Mouse (Mus musculus): ENCODE measurements around the gene Foxp1.

The Foxp1 gene

DNA sequence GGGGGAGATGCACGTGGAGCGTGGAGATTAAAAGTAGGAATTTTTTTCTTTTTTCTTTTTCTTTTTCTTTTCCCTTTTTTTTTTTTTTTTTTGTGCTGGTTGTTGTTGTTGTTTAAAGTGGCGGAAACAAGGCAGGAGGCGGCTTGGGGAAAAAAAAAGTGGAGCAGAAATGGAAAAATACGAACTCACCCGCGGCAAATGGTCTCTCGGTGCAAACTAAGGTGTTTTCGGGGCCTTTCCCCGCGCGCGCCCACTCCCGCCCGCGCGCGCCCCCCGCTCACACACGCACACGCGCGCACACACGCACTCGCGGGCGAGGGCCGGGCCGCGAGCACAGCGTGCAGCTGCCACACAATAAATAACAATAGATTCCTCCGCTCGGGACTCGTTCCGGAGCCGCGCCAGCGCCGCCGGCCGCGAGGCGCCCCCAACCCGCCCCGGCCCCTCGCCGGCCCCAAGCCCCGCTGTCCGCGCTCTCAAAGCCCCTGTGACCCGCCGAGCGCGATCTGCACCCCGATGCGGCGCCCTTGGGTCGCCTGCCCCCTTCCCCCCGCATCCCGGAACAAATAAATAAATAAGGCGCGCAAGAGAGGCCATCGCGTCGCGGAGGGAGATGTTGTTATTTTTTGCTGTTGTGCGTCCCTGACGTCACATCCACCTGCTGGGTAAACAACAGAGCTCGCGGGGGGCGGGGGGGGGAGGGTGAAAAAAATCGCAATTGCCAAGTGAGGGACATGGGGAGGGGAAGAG lies at the start of gene Foxp1:
Foxp1 (minus strand) TSS at position 363 of the 750 bp plus-strand sequence.
- in situ Hi-C loops (cut with MboI, MseI): loop anchor here (10.0 kb wide), 1 partner anchor 488 kb away; no protein-coding TSS in a partner anchor

DNA sequence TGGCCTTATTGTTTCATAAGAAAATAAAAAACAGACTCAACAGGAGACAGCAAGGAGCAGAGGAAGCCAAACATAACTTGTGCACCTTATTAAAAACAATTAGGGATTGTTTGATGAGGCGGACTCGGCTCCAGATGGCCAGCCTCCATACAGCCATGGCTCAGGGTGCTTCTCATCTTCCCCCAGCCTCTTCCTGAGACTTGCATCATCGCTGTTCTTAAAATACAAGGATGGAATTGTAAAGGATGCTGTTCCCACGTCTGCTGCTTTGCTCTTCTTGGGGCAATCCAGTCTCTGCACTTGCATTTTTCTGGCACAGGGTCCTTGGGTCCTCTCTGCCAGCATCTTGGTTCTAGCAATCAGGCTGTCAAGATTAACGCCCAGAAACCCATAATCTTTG lies 49.5 kb upstream of the Foxp1 start:
- in situ Hi-C loops (cut with MboI, MseI): no loop called here

DNA sequence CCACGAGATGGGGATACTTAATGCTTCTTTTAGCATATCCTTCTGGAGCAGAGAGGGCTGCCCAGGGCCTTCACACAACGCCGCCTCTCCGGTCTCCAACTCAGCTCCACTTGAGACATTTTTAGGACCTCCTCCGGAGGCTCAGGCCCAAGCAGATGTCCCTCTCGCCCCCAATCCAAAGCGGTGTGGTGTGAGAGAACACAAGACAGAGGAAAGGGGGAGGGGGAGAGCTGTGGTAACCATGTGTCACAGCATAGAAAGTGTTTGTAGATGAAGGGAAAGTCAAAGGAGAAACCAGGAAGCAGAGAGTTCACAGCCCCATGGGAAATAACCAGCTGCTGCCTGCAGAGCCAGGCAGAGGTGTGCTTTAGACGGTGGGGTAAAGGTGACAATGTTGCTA lies 44.4 kb upstream of the Foxp1 start:
- in situ Hi-C loops (cut with MboI, MseI): no loop called here

DNA sequence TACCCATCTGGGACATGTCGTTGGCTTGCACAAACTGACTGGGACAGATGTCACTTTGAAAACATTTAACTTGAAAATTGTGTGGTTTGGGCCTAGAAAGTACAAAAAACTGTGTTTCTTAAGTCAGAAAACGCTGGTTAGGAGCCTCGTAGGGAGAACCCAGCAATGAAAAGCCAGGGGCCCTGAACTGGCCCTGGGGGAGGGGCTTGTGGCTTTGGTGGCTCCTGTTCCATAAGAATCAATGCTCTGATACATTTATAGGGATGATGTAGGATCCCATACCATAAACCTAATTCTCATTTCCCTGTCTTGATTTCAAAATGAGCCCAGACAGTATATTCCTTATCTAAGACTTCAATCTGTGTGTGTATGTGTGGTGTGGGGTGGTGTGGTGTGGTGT lies 42.2 kb upstream of the Foxp1 start:
- in situ Hi-C loops (cut with MboI, MseI): no loop called here

DNA sequence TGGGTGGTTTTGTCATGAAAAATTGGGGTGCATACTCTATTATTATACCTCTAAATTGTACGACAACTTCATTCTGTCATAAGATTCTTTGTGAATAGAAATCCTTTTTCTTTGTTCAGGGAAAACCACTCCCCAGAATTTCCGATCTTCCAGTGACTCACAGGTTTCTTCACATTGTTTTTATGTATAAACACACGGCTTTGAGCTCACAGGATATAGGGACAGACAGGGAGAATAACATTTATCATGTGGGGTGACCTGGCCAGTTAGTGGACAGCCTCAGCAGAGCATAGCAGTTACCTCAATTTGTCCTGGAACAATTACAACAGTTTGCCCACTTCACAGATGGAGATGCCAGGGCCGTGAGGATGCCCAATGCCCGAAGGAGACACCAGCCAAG lies 34.4 kb upstream of the Foxp1 start:
- in situ Hi-C loops (cut with MboI, MseI): no loop called here

DNA sequence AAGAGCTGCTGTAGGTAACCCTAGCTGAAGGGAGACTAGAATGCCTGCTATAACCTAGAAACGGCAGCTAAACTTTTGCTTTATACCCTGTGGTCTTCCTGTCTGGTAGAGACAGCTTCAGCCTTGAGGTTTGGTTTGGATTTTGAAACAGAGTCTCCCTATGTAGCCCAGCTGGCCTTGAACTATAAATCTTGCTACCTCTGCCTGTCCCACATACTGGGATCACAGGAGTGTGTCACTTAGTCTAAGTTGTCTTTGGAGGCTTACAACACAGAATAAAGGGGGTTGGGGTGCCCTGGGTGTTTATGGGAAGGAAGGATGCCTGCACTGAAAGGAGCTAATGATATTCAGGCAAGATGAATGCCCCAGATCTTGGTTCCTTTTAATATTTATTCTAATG lies 30.3 kb upstream of the Foxp1 start:
- in situ Hi-C loops (cut with MboI, MseI): no loop called here

DNA sequence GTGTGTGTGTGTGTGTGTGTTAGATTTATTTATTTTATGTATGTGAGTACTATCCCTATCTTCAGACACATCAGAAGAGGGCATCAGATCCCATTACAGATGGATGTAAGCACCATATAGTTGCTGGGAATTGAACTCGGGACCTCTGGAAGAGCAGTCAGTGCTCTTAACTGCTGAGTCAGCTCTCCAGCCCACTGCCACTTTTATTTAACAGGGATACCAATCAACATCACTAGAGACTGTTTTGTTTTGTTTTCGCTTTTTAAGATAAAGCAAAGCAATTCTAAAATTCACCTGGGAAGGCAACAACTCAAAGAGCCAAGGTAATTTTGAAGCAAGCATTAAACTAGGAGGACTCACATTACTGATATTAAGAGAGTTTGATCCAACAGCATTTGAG lies 23.9 kb upstream of the Foxp1 start:
- in situ Hi-C loops (cut with MboI, MseI): no loop called here

DNA sequence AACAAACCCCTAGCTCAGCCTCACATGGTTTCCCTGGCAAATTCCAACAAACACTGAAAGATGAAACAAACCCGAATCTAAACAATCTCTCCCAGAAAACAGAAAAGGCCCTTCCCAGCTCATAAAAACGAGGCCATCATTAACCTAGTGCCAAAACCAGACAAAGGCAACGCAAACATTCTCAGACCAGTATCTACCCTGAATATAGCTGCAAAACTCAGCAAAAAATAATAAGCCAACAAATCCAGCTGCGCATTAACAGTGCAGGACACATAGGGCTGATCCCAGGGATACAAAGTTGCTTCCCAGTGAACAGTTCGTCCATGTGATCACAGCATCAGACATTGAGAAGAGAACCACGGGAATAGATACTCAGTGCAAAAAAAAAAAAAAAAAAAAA lies 22.9 kb upstream of the Foxp1 start:
- in situ Hi-C loops (cut with MboI, MseI): no loop called here

DNA sequence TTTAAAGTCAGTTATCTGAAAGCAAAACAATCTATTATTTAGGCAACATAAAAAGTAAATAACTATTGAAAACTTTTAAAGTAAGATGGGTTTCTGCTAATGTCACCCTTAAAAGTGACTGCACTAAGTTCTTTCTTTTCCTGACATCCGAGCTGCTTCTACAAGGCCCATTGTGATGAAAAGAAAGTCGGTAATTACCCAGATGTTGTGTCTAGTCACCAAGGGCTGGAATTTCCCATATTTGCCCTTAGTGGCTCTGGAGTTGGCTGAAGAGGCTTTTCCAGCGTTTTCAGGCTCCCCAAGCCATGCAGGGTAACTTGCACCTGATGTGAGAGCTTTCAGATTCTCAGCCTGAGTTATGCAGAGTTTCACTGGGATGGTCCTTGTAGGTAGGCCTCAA lies 18.6 kb upstream of the Foxp1 start:
- in situ Hi-C loops (cut with MboI, MseI): no loop called here

DNA sequence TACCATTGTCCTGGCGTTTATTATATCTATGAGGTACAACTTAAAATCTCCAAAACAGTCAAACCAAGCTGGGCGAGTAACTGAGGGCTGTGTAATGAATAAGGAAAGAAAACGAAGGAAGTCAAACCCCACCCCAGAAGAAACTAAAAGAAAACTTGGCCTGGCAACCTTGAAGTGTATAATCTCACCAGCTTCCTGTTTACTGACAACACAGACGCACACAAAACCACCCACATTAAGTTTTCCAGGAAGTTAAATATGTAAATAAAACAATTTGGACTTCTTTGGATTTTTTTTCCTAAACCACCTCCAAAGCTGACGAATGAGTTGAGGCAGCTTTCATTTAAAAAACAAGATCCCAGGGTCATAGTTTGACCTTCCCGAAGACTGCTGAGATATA lies 18.1 kb upstream of the Foxp1 start:
- in situ Hi-C loops (cut with MboI, MseI): no loop called here

DNA sequence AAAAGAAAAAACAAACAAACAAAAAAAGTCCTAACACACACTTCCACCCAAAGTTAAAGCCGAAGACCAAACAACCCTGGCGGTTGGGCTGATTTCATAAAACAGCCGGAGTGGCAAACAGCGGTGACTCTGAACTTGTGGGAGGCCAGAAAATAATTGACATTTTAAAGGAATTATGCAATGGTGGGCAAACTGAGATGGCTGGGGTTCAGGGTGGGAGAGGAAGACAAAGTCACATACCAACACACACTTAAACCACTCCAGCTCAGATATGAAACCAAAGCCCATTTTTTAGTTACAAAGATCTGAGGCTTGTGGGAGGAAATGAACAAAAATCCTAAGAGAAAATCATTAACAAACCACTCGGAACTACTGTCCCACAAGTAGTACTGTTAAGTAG lies 17.6 kb upstream of the Foxp1 start:
- in situ Hi-C loops (cut with MboI, MseI): no loop called here

DNA sequence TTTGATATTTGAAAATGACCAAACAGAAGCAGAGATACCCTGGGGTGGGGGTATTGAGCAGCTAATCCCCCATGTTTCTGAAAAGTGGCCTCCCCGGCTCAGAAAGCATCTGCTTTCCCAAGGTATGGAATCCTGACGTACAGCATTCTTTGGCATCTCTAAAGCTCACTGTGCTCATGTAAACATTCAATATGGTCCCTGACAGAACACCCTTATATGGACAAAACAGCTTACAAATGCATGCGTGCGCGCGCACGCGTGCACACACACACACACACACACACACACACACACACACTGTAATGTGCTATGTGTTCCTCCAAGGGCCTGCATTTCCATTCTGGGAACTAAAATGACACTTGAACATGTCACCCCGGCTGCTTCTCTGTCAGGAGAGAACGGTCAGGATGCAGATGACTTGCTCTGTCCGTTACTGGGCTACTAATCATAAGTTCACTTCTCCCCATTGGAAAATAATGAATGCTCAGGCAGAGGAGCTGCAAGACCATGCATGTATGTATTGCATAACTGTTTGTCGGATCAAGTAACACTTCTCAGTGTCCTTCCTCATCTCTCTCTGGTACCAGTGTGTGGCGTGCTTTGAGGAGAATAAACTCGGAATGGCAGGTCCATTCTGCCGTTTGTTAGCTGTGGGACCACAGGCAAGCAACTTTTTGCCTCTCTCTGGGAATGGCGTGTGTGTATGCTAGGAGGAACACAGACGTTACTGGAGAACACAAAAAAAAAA lies 15.8 kb upstream of the Foxp1 start:
- in situ Hi-C loops (cut with MboI, MseI): no loop called here

DNA sequence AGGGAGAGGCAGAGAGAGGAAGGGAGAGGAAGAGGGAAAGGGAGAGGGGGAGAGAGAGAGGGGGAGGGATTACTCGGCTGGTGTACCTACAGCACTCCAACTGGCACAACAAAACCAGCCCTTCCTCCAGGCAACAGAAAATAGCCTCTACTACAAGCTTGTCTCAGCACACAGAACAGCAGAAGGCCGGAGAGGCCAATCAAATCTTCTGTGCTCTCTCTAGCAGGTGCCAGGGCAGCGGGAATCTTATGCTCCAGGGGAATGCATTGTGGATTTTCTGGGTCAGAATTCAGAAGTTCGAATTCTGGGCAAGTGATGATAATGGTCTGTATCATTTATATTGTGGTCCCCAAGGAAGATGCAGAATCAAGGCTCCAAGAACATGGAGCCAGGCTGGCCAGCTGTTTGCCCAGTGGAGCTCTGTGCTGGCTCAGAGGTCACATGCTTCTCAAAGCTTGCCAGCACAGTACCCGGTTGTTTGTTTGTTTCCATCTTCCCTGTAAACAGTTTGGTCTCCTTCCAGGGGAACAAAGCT lies 11.8 kb upstream of the Foxp1 start:
- in situ Hi-C loops (cut with MboI, MseI): no loop called here

DNA sequence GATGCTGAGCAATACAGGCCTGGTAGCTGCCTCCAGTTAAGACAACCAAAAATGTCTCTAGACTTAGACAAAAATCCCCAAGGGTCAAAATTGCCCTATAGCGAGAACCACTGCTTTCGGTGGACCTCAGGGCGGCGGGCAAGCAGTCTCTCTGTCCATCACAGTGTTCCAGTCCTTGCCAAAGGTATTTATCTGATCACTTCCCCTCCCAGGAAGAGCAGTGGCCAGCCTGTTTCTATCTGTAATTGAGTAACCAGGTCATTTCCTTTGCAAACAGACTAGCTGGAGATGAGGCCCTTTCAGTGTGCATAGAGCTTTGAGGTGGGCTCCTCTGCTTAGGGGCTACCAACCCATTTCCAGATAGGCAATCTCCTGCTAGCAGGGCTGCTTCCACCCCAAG lies 9.9 kb upstream of the Foxp1 start:
- in situ Hi-C loops (cut with MboI, MseI): no loop called here

DNA sequence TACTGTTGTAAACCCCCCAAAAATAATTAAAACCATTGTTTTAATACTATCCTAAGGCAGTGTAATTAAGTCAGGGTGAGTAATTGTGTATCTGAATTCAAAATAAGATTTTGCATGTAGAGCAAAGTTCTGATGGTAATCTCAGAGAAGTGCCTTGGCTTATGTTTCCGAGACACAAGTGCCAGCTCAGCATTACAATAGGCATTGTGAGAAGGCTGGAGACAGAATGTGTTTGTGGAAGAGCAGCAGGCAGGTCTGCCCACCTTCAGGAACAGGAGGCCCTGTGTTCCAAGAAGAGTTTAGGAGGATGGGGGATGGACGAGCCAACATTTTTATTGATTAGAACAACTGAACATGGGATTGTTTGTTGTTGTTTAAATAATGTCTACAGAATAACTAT lies 6.5 kb upstream of the Foxp1 start:
- in situ Hi-C loops (cut with MboI, MseI): loop anchor here (10.0 kb wide), 1 partner anchor 494 kb away; no protein-coding TSS in a partner anchor

DNA sequence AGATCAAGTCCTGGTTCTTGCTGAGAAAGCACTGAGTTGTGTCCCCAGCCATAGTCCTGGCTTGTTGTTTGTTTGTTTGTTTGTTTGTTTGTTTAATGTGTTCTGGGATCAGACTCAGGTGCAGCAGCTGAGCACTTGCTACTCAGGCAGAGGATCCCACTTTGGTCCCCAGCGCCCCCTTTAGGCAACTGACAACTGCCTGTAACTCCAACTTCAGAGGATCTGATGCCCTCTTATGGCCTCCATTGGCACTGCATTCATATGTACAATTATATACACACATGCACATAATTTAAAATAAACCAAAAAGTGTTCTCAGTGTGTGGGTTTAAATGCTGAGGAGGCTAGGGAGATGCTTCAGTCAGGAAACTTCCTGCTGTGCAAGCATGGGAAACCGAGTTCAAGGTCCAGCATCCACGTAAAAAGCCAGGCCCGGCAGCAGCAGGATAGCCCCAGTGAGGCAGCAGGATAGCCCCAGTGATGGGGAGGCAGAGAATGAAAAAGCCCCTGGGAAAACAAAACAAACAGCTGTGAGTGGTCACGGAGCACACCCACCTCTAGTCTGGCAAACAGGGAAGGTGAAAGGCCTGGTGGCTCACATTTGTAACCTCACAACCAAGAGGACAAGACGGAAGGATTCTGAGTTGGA lies 5.1 kb upstream of the Foxp1 start:
- in situ Hi-C loops (cut with MboI, MseI): loop anchor here (10.0 kb wide), 1 partner anchor 493 kb away; no protein-coding TSS in a partner anchor

DNA sequence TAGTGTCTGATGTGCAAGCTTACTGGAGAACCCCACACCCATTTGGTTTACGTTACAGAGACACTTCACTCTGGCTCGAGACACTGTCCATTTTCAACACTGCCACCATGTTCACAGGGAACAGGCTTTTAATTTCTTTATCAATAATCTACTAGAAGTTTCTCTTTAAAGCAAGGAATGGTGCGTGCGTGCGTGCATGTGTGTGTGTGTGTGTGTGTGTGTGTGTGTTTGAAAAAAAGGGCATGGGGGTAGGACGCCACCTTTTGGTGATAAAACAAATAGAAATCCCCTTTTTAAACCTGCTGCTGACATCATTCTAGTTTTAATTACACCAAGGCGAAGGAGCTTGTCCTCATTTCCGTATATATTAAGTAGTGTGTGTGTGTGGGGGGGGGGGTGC lies 2.8 kb upstream of the Foxp1 start:
- in situ Hi-C loops (cut with MboI, MseI): loop anchor here (10.0 kb wide), 1 partner anchor 491 kb away; no protein-coding TSS in a partner anchor

DNA sequence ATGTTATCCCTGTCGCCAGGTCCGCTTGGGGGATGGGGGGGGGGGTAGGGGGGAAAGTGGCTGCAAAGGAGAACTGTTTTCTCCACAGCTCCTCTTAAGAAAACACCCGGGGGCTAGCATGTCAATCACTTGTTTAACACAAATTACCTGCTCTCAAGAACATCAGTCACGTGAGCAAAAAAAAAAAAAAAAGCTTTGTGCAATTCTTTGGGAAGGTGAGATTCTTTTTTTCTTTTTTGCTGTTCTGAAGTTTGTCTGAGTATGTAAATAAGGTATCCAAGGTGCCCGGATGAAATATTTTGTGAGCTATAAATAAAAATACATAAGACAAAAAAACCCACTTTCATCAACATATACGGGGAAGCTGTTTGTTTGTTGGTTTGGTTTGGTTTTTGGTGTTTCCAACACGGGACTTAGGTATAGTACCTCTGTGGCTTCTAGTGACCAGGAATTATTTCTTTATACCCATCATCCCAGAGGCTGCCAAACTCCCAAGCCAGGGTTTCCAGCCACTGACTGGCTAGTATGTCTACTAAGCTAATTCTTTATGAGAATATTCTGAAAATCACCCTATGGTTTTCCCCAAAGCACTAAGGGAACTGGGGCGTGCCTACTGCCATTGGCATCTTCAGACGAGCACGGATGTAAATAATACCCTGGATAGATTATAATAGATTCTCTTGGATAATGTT lies 1.3 kb upstream of the Foxp1 start:
- in situ Hi-C loops (cut with MboI, MseI): loop anchor here (10.0 kb wide), 1 partner anchor 489 kb away; no protein-coding TSS in a partner anchor

DNA sequence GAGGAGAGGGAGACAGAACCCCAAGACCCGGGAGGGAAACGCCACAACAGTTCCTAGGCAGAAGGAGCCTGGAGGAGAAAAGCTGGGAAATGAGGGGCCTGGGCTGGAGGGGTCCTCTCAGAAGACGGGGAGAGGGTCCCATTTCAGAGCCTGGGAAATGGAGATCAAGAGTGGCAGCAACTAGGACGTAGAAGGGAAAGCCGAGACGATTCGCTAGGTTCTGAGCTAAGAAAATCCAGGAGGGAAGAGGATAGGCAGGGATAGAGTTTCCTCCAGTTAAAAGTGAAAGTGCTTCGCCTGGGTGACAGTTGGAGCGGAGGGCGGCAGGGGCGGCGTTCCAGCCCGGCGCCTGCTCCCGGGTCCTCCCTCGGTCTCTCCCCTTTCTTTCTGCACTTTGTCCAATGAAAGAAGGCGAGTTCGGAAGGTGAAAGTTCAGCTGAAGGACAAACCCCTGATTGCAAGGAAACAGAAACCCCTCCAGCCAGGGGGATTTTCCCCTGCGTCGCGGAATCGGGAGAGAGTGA lies 650 bp upstream of the Foxp1 start:
- in situ Hi-C loops (cut with MboI, MseI): loop anchor here (10.0 kb wide), 1 partner anchor 488 kb away; no protein-coding TSS in a partner anchor

DNA sequence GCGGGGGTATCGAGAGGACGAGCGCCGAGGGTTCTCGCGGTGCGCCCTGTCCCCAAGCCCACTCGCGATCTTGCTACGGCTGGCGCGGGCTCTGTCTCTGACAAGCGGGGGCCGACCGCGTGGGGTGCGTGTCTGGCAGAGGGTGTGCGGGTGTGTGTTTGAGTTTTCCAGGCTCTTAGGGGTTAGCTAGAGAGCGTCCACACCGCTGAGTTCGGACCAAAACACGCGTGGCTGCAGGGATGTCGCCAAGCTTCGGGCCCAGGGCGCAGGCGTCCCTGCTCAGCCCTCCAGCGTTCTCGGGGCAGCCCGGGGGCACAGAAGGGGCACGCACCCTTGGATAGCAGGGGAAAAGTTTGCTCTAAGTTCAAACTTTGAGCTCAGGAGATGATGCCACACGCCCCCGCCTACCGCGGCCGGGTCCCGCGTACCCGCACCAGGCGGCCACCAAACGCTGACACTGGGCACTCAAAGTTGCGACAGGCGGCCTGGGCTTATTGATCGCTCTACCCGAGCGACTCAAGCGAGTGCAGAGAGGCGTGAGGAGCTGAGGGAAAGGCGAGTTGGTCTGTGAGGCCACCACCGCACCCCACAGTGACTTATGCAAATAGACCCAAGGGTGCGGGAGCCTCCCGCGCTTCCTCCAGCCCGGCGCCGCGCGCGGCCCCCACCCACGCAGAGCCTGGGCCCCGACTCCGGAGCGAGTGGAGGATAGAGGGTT lies 721 bp downstream of the Foxp1 start:
- in situ Hi-C loops (cut with MboI, MseI): loop anchor here (10.0 kb wide), 1 partner anchor 487 kb away; no protein-coding TSS in a partner anchor

Data from T-helper 2 cell (primary cell).